Mouse (Mus musculus): ENCODE data around the gene 4930556J24Rik.

The 4930556J24Rik gene

DNA sequence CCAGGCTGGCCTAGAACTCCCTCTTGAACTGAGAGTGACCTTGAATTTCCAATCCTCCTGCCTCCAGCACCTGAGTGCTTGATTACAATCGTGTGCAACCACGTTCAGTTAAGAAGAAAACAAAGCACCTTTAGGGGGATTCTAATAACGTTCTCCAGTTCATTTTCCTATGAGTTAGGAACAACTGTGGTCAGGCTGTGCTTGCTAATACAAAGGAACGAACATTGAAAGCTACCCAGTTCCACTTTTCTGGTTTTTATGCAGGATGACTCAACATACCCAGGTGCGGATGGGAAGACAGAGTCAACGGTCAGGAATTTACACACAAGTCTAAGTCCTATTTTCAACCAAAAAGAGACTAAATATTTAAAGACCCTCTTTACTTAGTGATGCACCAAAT lies 82.6 kb downstream of the 4930556J24Rik start:
- DNase-seq (ENCODE audit: extremely low spot score, low spot score) = no peak

All from neural tube, embryonic 10.5 days (tissue).